Mouse (Mus musculus) G1E (cell line): ENCODE results near the gene Myef2.

Source experiments
- CTCF ChIP-seq: IDR thresholded peaks from 2 replicates; pipeline ENCODE4 v1.5.1; 2012; ENCODE audit warnings: low read depth, low read length, inconsistent platforms, mixed read lengths
- GATA1 ChIP-seq: IDR thresholded peaks from 2 replicates; pipeline ENCODE4 v1.6.1; 2012; ENCODE audit warnings: borderline replicate concordance, low read length, inconsistent platforms, mixed read lengths
- GATA2 ChIP-seq: IDR thresholded peaks from 2 replicates; pipeline ENCODE4 v1.6.1; 2012; ENCODE audit warnings: low read depth, low read length, inconsistent platforms, borderline replicate concordance
- POLR2AphosphoS5 ChIP-seq: IDR thresholded peaks from 2 replicates; pipeline ENCODE4 v1.6.1; 2012; ENCODE audit warnings: low read depth, low read length, inconsistent platforms; ENCODE audit not compliant: insufficient replicate concordance

- TF ChIP-seq CTCF = no peak
- TF ChIP-seq GATA1 = no peak
- TF ChIP-seq GATA2 = no peak
- TF ChIP-seq POLR2AphosphoS5 = no peak
Measured at GRCm38 (mm10) chr2:125142336-125142735, 18.9 kb upstream of the Myef2 start.
